Mouse (Mus musculus) hindbrain, embryonic 16.5 days (tissue): ENCODE data around the gene Scube1. TPM values are rescaled to one million over a fixed set of nuclear protein-coding genes. Genes with fewer than 3 reads are reported as not detected.

Experiments used
- ATAC-seq: fragments of 200-750 bp; cut with Nextera tagmentation; 2 replicates; pipeline ENCODE4 v1.8.0; 2017; ENCODE audit warnings: moderate TSS enrichment, moderate library complexity
- H3K27ac ChIP-seq: fragments of 300-500 bp; sonication (generic); 2 replicates; pipeline ENCODE4 v1.5.1; 2014; ENCODE audit warnings: low read depth, mild to moderate bottlenecking, control low read depth, low read length, moderate library complexity
- H3K27me3 ChIP-seq: fragments of 300-500 bp; sonication (generic); replicated peaks from 2 replicates; pipeline ENCODE4 v1.6.1; 2014; ENCODE audit warnings: low read length; ENCODE audit not compliant: control insufficient read depth, insufficient read depth
- H3K36me3 ChIP-seq: fragments of 300-500 bp; sonication (generic); 2 replicates; pipeline ENCODE4 v1.6.1; 2014; ENCODE audit warnings: mild to moderate bottlenecking, low read length, moderate library complexity, mixed read lengths; ENCODE audit not compliant: control insufficient read depth, insufficient read depth
- H3K4me1 ChIP-seq: fragments of 300-500 bp; sonication (generic); 2 replicates; pipeline ENCODE4 v1.6.1; 2014; ENCODE audit warnings: low read depth, low read length; ENCODE audit not compliant: control insufficient read depth, insufficient read depth
- H3K4me2 ChIP-seq: fragments of 300-500 bp; sonication (generic); 2 replicates; pipeline ENCODE4 v1.6.1; 2014; ENCODE audit warnings: mild to moderate bottlenecking, low read length, control low read depth, moderate library complexity
- H3K4me3 ChIP-seq: fragments of 300-500 bp; sonication (generic); 2 replicates; pipeline ENCODE4 v1.5.1; 2014; ENCODE audit warnings: mild to moderate bottlenecking, low read length, control low read depth, moderate library complexity
- H3K9ac ChIP-seq: fragments of 300-500 bp; sonication (generic); 2 replicates; pipeline ENCODE4 v1.6.1; 2014; ENCODE audit warnings: low read depth, mild to moderate bottlenecking, control low read depth, low read length, moderate library complexity
- H3K9me3 ChIP-seq: fragments of 300-500 bp; sonication (generic); 2 replicates; pipeline ENCODE4 v1.6.1; 2014; ENCODE audit warnings: mild to moderate bottlenecking, low read length, moderate library complexity; ENCODE audit not compliant: control insufficient read depth
- WGBS: fragments of 180-500 bp; shearing (Covaris S2); extraction: QIAGEN DNeasy Blood & Tissue Kit; methylation state at CpG from one replicate; pipeline ENCODE4 v1.1.7; 2014; 5-methylcytosine and 5-hydroxymethylcytosine counted together
- polyA plus RNA-seq: library from polyadenylated mRNA; unstranded; fragments of >200 nt; fragmentation: Nextera tagmentation; extraction: Ambion mirVana; gene quantifications from 2 replicates; pipeline ENCODE4 v1.2.1, GENCODE M21; 2015

Scube1 gene
- polyA plus RNA-seq, 1 experiment from 2014 or later = 5.8 TPM

GRCm38 (mm10) chr15:83602372-83603045, 122.3 kb downstream of the Scube1 start:
- Histone ChIP-seq H3K27ac (no peak overlapping the region), H3K9ac (no peak overlapping the region), H3K9me3 (no peaks in the 10 kb centered on the region), H3K4me3 (no peak overlapping the region), H3K4me2 (no peak overlapping the region), H3K4me1 (no peaks in the 10 kb centered on the region), H3K27me3 (no peaks in the 10 kb centered on the region), H3K36me3 (no peaks in the 10 kb centered on the region)
- no peak for ATAC-seq
- WGBS = 84% methylated on average over 13 of the region's 13 CpGs

GRCm38 (mm10) chr15:83601185-83601584, 123.6 kb downstream of the Scube1 start:
- Histone ChIP-seq H3K4me2 (no peak overlapping the region), H3K36me3 (no peaks in the 10 kb centered on the region), H3K9me3 (no peaks in the 10 kb centered on the region), H3K4me3 (no peak overlapping the region), H3K27me3 (no peaks in the 10 kb centered on the region), H3K9ac (no peak overlapping the region), H3K4me1 (no peaks in the 10 kb centered on the region), H3K27ac (no peak overlapping the region)
- 80% methylated on average over 4 of the region's 4 CpGs for WGBS
- no peak for ATAC-seq

GRCm38 (mm10) chr15:83596833-83597232, 128.0 kb downstream of the Scube1 start:
- Histone ChIP-seq H3K9me3 (no peaks in the 10 kb centered on the region), H3K36me3 (no peaks in the 10 kb centered on the region), H3K9ac (no peak overlapping the region), H3K4me1 (peaks cover 16% of the 10 kb centered on the region), H3K27me3 (no peaks in the 10 kb centered on the region), H3K4me2 (no peak overlapping the region), H3K4me3 (no peak overlapping the region), H3K27ac (no peak overlapping the region)
- ATAC-seq = no peak
- 91% methylated on average over 4 of the region's 4 CpGs for WGBS

DNA sequence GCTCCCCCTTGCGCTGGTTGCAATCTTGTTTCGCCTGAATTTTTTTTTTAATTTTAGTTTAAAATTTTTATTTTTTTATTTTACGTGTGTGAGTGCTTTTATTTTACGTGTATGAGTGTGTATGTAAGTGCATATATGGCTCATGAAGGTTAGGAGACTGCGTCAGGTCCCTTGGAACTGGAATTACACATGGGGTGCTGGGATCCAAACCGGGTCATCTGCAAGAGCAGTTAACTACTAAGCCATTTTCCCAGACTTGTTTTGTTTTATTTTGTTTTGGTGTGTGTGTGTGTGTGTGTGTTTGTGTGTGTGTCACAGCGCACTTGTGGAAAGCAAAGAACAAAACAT, 129.5 kb downstream of the Scube1 start:
- Histone ChIP-seq H3K4me2 (peak overlapping the region; percentile 68), H3K9me3 (no peaks in the 10 kb centered on the region), H3K36me3 (peaks cover 2% of the 10 kb centered on the region; the same call in 1 of the 2 replicates), H3K9ac (peak overlapping the region; percentile 30; the same call in 1 of the 2 replicates), H3K27ac (peak overlapping the region; percentile 6; the same call in 1 of the 2 replicates), H3K4me3 (peak overlapping the region; percentile 81), H3K4me1 (peaks cover 16% of the 10 kb centered on the region), H3K27me3 (no peaks in the 10 kb centered on the region)
- 37% methylated on average over 7 of the region's 7 CpGs for WGBS
- no peak for ATAC-seq

- peak within 1 kb of the TSS; percentile 84 for H3K9ac ChIP-seq
- peaks cover 2% of the 10 kb centered on the region; the same call in 1 of the 2 replicates for H3K36me3 ChIP-seq
- peaks cover 16% of the 10 kb centered on the region for H3K4me1 ChIP-seq
- H3K4me3 ChIP-seq = peak within 1 kb of the TSS; percentile 81
- H3K4me2 ChIP-seq = peak within 1 kb of the TSS; percentile 68
- H3K27ac ChIP-seq = peak within 1 kb of the TSS; percentile 76
- peak; percentile 96 for ATAC-seq
- no peaks in the 10 kb centered on the region for H3K9me3 ChIP-seq
- under 1% methylated on average over 68 of the region's 68 CpGs for WGBS
- no peaks in the 10 kb centered on the region for H3K27me3 ChIP-seq
These were observed 130.1 kb downstream of the Scube1 start, which contains the start of gene Ttll12 for GRCm38 (mm10) chr15:83594513-83595363. TSS of gene Ttll12 (minus strand) at chr15:83595157.

GRCm38 (mm10) chr15:83593702-83594512, 130.9 kb downstream of the Scube1 start:
- H3K36me3 ChIP-seq = peaks cover 2% of the 10 kb centered on the region; the same call in 1 of the 2 replicates
- peaks cover 16% of the 10 kb centered on the region for H3K4me1 ChIP-seq
- no peak overlapping the region for H3K27ac ChIP-seq
- peak overlapping the region; percentile 68 for H3K4me2 ChIP-seq
- ATAC-seq = peak; percentile 45
- H3K9ac ChIP-seq = peak overlapping the region; percentile 84
- WGBS = 12% methylated on average over 19 of the region's 19 CpGs
- H3K27me3 ChIP-seq = no peaks in the 10 kb centered on the region
- H3K9me3 ChIP-seq = no peaks in the 10 kb centered on the region
- H3K4me3 ChIP-seq = peak overlapping the region; percentile 81

DNA sequence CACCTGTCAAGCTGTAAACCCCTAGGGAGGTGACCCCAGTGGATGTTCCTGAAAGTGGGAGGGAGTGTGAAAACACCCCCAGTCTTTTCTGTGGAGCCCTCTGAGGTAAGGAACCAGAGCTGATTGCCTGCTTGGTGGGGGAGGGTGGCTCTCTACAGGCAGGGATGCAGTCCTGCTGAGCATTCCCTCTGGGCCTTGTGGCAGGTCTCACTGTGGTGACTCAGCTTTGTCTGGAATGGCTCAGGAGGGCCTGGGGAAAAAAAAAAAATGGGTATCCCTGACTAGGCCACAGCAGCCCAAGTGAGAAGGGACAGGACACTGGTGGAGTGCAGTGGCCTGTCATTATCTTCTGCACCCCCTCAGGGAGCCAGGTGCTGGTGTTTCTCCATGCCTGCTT, 131.6 kb downstream of the Scube1 start:
- Histone ChIP-seq H3K9ac (peak overlapping the region; percentile 84; the same call in 1 of the 2 replicates), H3K9me3 (no peaks in the 10 kb centered on the region), H3K36me3 (peaks cover 2% of the 10 kb centered on the region; the same call in 1 of the 2 replicates), H3K27ac (no peak overlapping the region), H3K4me2 (peak overlapping the region; percentile 68), H3K4me3 (no peak overlapping the region; the same call in 1 of the 2 replicates), H3K4me1 (peaks cover 16% of the 10 kb centered on the region), H3K27me3 (no peaks in the 10 kb centered on the region)
- ATAC-seq = no peak

DNA sequence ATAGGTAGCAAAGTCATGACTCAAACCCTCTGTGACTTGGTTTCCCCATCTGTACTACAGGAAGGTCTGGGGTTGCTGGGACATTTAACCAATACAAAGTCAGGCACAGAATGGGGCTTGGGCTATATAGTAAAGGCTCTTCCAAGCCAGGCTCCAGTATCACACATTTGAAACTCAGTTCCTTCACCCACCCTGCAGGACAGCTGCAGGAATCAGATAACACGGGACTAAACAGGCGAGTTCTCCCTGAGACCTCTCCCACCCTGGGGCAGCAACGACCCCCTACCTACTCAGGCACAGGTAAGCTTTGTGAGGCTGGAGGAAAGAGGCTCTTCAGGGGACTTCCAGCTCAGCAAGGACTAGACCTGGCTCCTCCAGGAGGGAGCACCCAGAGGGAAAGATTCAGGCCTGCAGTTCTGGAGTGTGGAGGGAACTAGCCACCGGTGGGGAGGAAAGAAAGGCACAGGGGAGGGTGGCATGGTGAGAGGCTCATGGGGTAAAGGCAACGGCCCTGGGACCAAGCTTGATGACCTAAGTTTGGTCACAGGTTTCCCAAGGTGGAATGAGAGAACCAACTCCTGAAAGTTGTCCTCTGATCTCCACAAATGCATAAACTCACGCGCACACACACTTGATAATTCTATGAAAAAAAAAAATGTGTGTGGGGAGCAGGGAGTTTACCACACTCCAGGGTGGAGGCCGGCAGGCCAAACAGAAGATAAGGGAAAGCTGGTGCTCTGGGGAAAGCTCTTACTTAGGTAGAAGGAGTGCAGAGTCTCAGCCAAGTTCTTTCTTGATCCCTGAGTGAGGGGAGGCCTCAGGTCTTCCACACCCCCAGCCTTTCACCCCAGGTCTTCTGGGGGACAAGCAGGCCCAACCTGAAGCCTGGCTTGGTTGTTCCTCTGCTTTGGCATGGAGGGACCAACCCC, 132.3 kb downstream of the Scube1 start:
- peaks cover 16% of the 10 kb centered on the region for H3K4me1 ChIP-seq
- H3K9me3 ChIP-seq = no peaks in the 10 kb centered on the region
- H3K9ac ChIP-seq = no peak overlapping the region; the same call in 1 of the 2 replicates
- peaks cover 2% of the 10 kb centered on the region; the same call in 1 of the 2 replicates for H3K36me3 ChIP-seq
- H3K27me3 ChIP-seq = no peaks in the 10 kb centered on the region
- H3K4me3 ChIP-seq = no peak overlapping the region
- no peak for ATAC-seq
- 84% methylated on average over 8 of the region's 8 CpGs for WGBS
- H3K4me2 ChIP-seq = no peak overlapping the region
- H3K27ac ChIP-seq = no peak overlapping the region
